Mouse (Mus musculus) liver, embryonic 16.5 days (tissue): ENCODE measurements around the gene Gm17349. TPM values are rescaled to one million over a fixed set of nuclear protein-coding genes. Genes with fewer than 3 reads are reported as not detected.
A peak's percentile ranks its signal among the peaks of the same experiment; 100 is the strongest.

Experiments
- ATAC-seq: fragments of 200-750 bp; cut with Nextera tagmentation; 2 replicates; pipeline ENCODE4 v1.8.0; 2017; ENCODE audit warnings: low read depth, mild to moderate bottlenecking, moderate number of reproducible peaks, moderate library complexity
- H3K27ac ChIP-seq: fragments of 300-500 bp; sonication (generic); 2 replicates; pipeline ENCODE4 v1.5.1; 2014; ENCODE audit warnings: mild to moderate bottlenecking, low read length
- H3K27me3 ChIP-seq: fragments of 300-500 bp; sonication (generic); 2 replicates; pipeline ENCODE4 v1.6.1; 2014; ENCODE audit warnings: low read depth, low read length, mixed read lengths; ENCODE audit not compliant: control insufficient read depth, insufficient read depth
- H3K36me3 ChIP-seq: fragments of 300-500 bp; sonication (generic); 2 replicates; pipeline ENCODE4 v1.6.1; 2014; ENCODE audit warnings: mild to moderate bottlenecking; ENCODE audit not compliant: control insufficient read depth, insufficient read depth
- H3K4me1 ChIP-seq: fragments of 300-500 bp; sonication (generic); 2 replicates; pipeline ENCODE4 v1.6.1; 2014; ENCODE audit warnings: low read depth, low read length, mixed read lengths; ENCODE audit not compliant: control insufficient read depth
- H3K4me2 ChIP-seq: fragments of 300-500 bp; sonication (generic); 2 replicates; pipeline ENCODE4 v1.6.1; 2014; ENCODE audit warnings: low read depth, low read length, mixed read lengths
- H3K4me3 ChIP-seq: fragments of 300-500 bp; sonication (generic); 2 replicates; pipeline ENCODE4 v1.5.1; 2014; ENCODE audit warnings: low read depth, mild to moderate bottlenecking, low read length
- H3K9ac ChIP-seq: fragments of 300-500 bp; sonication (generic); 2 replicates; pipeline ENCODE4 v1.6.1; 2014; ENCODE audit warnings: low read depth, low read length
- H3K9me3 ChIP-seq: fragments of 300-500 bp; sonication (generic); replicated peaks from 2 replicates; pipeline ENCODE4 v1.6.1; 2016; ENCODE audit warnings: low read length; ENCODE audit not compliant: control insufficient read depth
- WGBS: fragments of 180-500 bp; shearing (Covaris S2); extraction: QIAGEN DNeasy Blood & Tissue Kit; methylation state at CpG from one replicate; pipeline ENCODE4 v1.1.7; 2014; ENCODE audit not compliant: insufficient replicate concordance; 5-methylcytosine and 5-hydroxymethylcytosine counted together
- polyA plus RNA-seq: library from polyadenylated mRNA; unstranded; fragments of >200 nt; fragmentation: Nextera tagmentation; extraction: Ambion mirVana; gene quantifications from 2 replicates; pipeline ENCODE4 v1.2.1, GENCODE M21; 2015

The Gm17349 gene
- polyA plus RNA-seq, 1 experiment from 2014 or later: not detected

- Histone ChIP-seq H3K36me3 (no peaks in the 10 kb centered on the region), H3K4me3 (no peak overlapping the region), H3K9me3 (no peaks in the 10 kb centered on the region; the same call in 1 of the 2 replicates), H3K27me3 (peaks cover 74% of the 10 kb centered on the region), H3K27ac (no peak overlapping the region), H3K4me2 (no peak overlapping the region), H3K9ac (no peak overlapping the region), H3K4me1 (peaks cover 2% of the 10 kb centered on the region)
- 48% methylated on average over 14 of the region's 14 CpGs for WGBS
- no peak for ATAC-seq
Observed at GRCm38 (mm10) chr15:99671783-99672182, 33.5 kb downstream of the Gm17349 start.

GRCm38 (mm10) chr15:99670964-99671670 is 34.2 kb downstream of the Gm17349 start:
- H3K4me2 ChIP-seq: peak overlapping the region; percentile 66
- H3K9ac ChIP-seq: no peak overlapping the region
- no peaks in the 10 kb centered on the region; the same call in 1 of the 2 replicates for H3K9me3 ChIP-seq
- peak overlapping the region; percentile 50 for H3K4me3 ChIP-seq
- no peak overlapping the region for H3K27ac ChIP-seq
- peaks cover 81% of the 10 kb centered on the region for H3K27me3 ChIP-seq
- ATAC-seq: no peak
- no peaks in the 10 kb centered on the region for H3K36me3 ChIP-seq
- 11% methylated on average over 7 of the region's 17 CpGs for WGBS
- peaks cover 2% of the 10 kb centered on the region for H3K4me1 ChIP-seq

- peak; percentile 72 for ATAC-seq
- H3K9ac ChIP-seq: no peak within 1 kb of the TSS
- peaks cover 87% of the 10 kb centered on the region for H3K27me3 ChIP-seq
- WGBS: under 1% methylated on average over 63 of the region's 74 CpGs
- H3K4me1 ChIP-seq: peaks cover 5% of the 10 kb centered on the region
- peak within 1 kb of the TSS; percentile 50 for H3K4me3 ChIP-seq
- H3K4me2 ChIP-seq: peak within 1 kb of the TSS; percentile 66
- H3K9me3 ChIP-seq: no peaks in the 10 kb centered on the region; the same call in 1 of the 2 replicates
- no peaks in the 10 kb centered on the region for H3K36me3 ChIP-seq
- H3K27ac ChIP-seq: no peak within 1 kb of the TSS
Observed at GRCm38 (mm10) chr15:99670154-99670821, 35.0 kb downstream of the Gm17349 start, which contains the start of gene Asic1. TSS of gene Asic1 (plus strand) at chr15:99670368.

- Histone ChIP-seq H3K9ac (no peak overlapping the region), H3K4me2 (no peak overlapping the region), H3K36me3 (no peaks in the 10 kb centered on the region), H3K27me3 (peaks cover 90% of the 10 kb centered on the region), H3K27ac (no peak overlapping the region), H3K4me1 (peaks cover 14% of the 10 kb centered on the region), H3K4me3 (no peak overlapping the region), H3K9me3 (no peaks in the 10 kb centered on the region; the same call in 1 of the 2 replicates)
- 0% methylated on average over 1 of the region's 1 CpGs for WGBS
- no peak for ATAC-seq
Observed at GRCm38 (mm10) chr15:99669392-99669791, 35.9 kb downstream of the Gm17349 start.

- Histone ChIP-seq H3K9ac (no peak overlapping the region), H3K27ac (no peak overlapping the region)
Observed at GRCm38 (mm10) chr15:99668881-99669280, 36.4 kb downstream of the Gm17349 start.

GRCm38 (mm10) chr15:99667544-99667943 is 37.7 kb downstream of the Gm17349 start:
- Histone ChIP-seq H3K4me1 (peaks cover 22% of the 10 kb centered on the region), H3K4me3 (no peak overlapping the region), H3K4me2 (no peak overlapping the region), H3K9me3 (no peaks in the 10 kb centered on the region; the same call in 1 of the 2 replicates), H3K36me3 (no peaks in the 10 kb centered on the region), H3K27me3 (peaks cover 80% of the 10 kb centered on the region), H3K9ac (no peak overlapping the region), H3K27ac (no peak overlapping the region)
- no peak for ATAC-seq
- 75% methylated on average over 2 of the region's 2 CpGs for WGBS

More at GRCm38 (mm10) chr15:99668881-99669280, 36.4 kb downstream of the Gm17349 start:
- H3K36me3 ChIP-seq: no peaks in the 10 kb centered on the region
- WGBS: 5% methylated on average over 12 of the region's 12 CpGs
- peaks cover 87% of the 10 kb centered on the region for H3K27me3 ChIP-seq
- H3K4me1 ChIP-seq: peaks cover 19% of the 10 kb centered on the region
- no peak overlapping the region for H3K4me3 ChIP-seq
- no peak overlapping the region for H3K4me2 ChIP-seq
- ATAC-seq: no peak
- no peaks in the 10 kb centered on the region; the same call in 1 of the 2 replicates for H3K9me3 ChIP-seq

GRCm38 (mm10) chr15:99664600-99665451 is 40.5 kb downstream of the Gm17349 start:
- Histone ChIP-seq H3K4me2 (peak overlapping the region; percentile 63), H3K9ac (peak overlapping the region; percentile 10; the same call in 1 of the 2 replicates), H3K36me3 (no peaks in the 10 kb centered on the region), H3K27me3 (peaks cover 66% of the 10 kb centered on the region), H3K27ac (no peak overlapping the region), H3K4me1 (peaks cover 27% of the 10 kb centered on the region), H3K4me3 (peak overlapping the region; percentile 50), H3K9me3 (no peaks in the 10 kb centered on the region; the same call in 1 of the 2 replicates)
- under 1% methylated on average over 36 of the region's 52 CpGs for WGBS
- peak; percentile 98 for ATAC-seq

GRCm38 (mm10) chr15:99663964-99664599 is 41.2 kb downstream of the Gm17349 start:
- Histone ChIP-seq H3K36me3 (no peaks in the 10 kb centered on the region), H3K4me3 (peak overlapping the region; percentile 50), H3K27me3 (peaks cover 58% of the 10 kb centered on the region), H3K9me3 (no peaks in the 10 kb centered on the region; the same call in 1 of the 2 replicates), H3K9ac (no peak overlapping the region; the same call in 1 of the 2 replicates), H3K27ac (no peak overlapping the region), H3K4me1 (peaks cover 27% of the 10 kb centered on the region), H3K4me2 (peak overlapping the region; percentile 63)
- peak; percentile 59 for ATAC-seq
- 3% methylated on average over 17 of the region's 17 CpGs for WGBS
